ENCODE assay signal across 8 mouse cellular contexts in the genomic region with DNA sequence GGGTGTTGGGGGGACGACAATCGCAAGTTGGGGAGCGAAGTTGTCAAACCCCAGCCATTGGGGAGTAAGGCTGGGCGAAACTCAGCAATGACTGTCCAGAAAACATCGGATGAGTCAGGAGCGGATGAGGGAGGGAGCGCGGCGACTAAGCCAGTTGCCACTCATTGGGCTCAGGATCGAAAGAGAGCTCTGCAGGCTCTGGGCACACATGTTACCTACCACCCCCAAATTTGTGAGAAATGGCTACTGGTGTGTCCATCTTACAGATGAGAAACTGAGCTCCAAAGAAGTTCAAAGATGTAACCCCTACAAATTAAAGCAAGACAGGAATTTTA. TPM values are rescaled to one million over a fixed set of nuclear protein-coding genes. Genes with fewer than 3 reads are reported as not detected.
DNase-seq lines count a peak whose midpoint lies in the region; ATAC-seq and TF ChIP-seq lines count a peak whose summit lies in the region.

No protein-coding gene starts in this region.

- peak overlapping the region; percentile 89 for H3K4me3 ChIP-seq in heart, embryonic 10.5 days
- H3K4me3 ChIP-seq in C2C12 (ENCODE audit: insufficient read depth, poor library complexity, severe bottlenecking): peak overlapping the region; percentile 88
- peak overlapping the region; percentile 74 for H3K4me3 ChIP-seq in forebrain, embryonic 13.5 days
- peak overlapping the region; percentile 46 to 56 for H3K4me3 ChIP-seq in liver, embryonic 14.5 days (ENCODE audit: insufficient read depth in 1 of 2, low read depth in 2 of 2, low read length in 2 of 2)

- peaks cover 12% of the 10 kb centered on the region for H3K36me3 ChIP-seq in heart, embryonic 10.5 days
- peaks cover 16% of the 10 kb centered on the region for H3K36me3 ChIP-seq in C2C12 (ENCODE audit: control insufficient read depth, insufficient read depth)
- 0 out of 2 replicates have a peak, but pooled peaks cover 2% of the 10 kb centered on the region for H3K36me3 ChIP-seq in forebrain, embryonic 13.5 days (ENCODE audit: poor library complexity, severe bottlenecking)
- H3K36me3 ChIP-seq in liver, embryonic 14.5 days (replicated peaks; ENCODE audit: control insufficient read depth, insufficient read depth, low read depth): no peaks in the 10 kb centered on the region

- peaks cover 59% of the 10 kb centered on the region for H3K79me2 ChIP-seq in C2C12 (ENCODE audit: control insufficient read depth, insufficient read depth)

- no peaks in the 10 kb centered on the region for H3K9me3 ChIP-seq in heart, embryonic 10.5 days
- H3K9me3 ChIP-seq in forebrain, embryonic 13.5 days (replicated peaks): no peaks in the 10 kb centered on the region
- no peaks in the 10 kb centered on the region for H3K9me3 ChIP-seq in liver, embryonic 14.5 days (ENCODE audit: control insufficient read depth, low read length)

- H3K9ac ChIP-seq in forebrain, embryonic 13.5 days: peak overlapping the region; percentile 91
- H3K9ac ChIP-seq in liver, embryonic 14.5 days (replicated peaks): no peak overlapping the region

- ATAC-seq in forebrain, embryonic 13.5 days: no peak
- ATAC-seq in liver, embryonic 14.5 days (ENCODE audit: insufficient read depth): peak; percentile 32; the same call in 1 of the 2 replicates

- intact Hi-C loops in left cerebral cortex, postnatal 14 days (cut with DNase I): no loop called here

- peaks cover 43% of the 10 kb centered on the region for H3K79me3 ChIP-seq in C2C12 (ENCODE audit: low read depth)

- TF ChIP-seq EP300 in liver, embryonic 14.5 days (IDR thresholded peaks at IDR 0.05; ENCODE audit: low read depth): no peak

- H3ac ChIP-seq in C2C12 (ENCODE audit: control insufficient read depth, insufficient read length, low read depth): peak overlapping the region; percentile 92

- WGBS in heart, embryonic 10.5 days: under 1% methylated on average over 10 of the region's 10 CpGs
- WGBS in forebrain, embryonic 13.5 days: under 1% methylated on average over 10 of the region's 10 CpGs
- WGBS in liver, embryonic 14.5 days (ENCODE audit: insufficient replicate concordance): under 1% methylated on average over 10 of the region's 10 CpGs

- peaks cover 68% of the 10 kb centered on the region for H3K4me1 ChIP-seq in heart, embryonic 10.5 days
- peaks cover 17% of the 10 kb centered on the region for H3K4me1 ChIP-seq in forebrain, embryonic 13.5 days
- peaks cover 0 to 5% of the 10 kb centered on the region in 2 experiments; a peak in 2 of 4 replicates for H3K4me1 ChIP-seq in liver, embryonic 14.5 days (replicated peaks; ENCODE audit: control insufficient read depth in 2 of 2, insufficient read depth in 2 of 2, low read length in 1 of 2)

- TF ChIP-seq CTCF in C2C12 (IDR thresholded peaks at IDR 0.05; ENCODE audit: control insufficient read depth, insufficient read depth, insufficient read length): no peak
- no peak for TF ChIP-seq CTCF in liver, embryonic 14.5 days (IDR thresholded peaks at IDR 0.05; ENCODE audit: low read depth)

- peaks cover 9% of the 10 kb centered on the region; the same call in 1 of the 2 replicates for H3K27me3 ChIP-seq in heart, embryonic 10.5 days (ENCODE audit: insufficient read depth, poor library complexity, severe bottlenecking)
- no peaks in the 10 kb centered on the region for H3K27me3 ChIP-seq in C2C12 (ENCODE audit: control insufficient read depth, insufficient read depth, insufficient read length)
- H3K27me3 ChIP-seq in forebrain, embryonic 13.5 days: peaks cover 18% of the 10 kb centered on the region
- peaks cover 15% of the 10 kb centered on the region for H3K27me3 ChIP-seq in liver, embryonic 14.5 days (ENCODE audit: control insufficient read depth, insufficient read depth, low read length)

- H3K4me2 ChIP-seq in forebrain, embryonic 13.5 days: peak overlapping the region; percentile 90
- peak overlapping the region; percentile 60 for H3K4me2 ChIP-seq in liver, embryonic 14.5 days (ENCODE audit: low read depth)

- no peak for DNase-seq in heart, embryonic 10.5 days (ENCODE audit: low spot score)
- DNase-seq in heart, postnatal 4 days: no peak
- DNase-seq in liver, embryonic 14.5 days (ENCODE audit: low read depth in 3 of 3, low spot score in 3 of 3): no peak
- DNase-seq in left cerebral cortex, postnatal 14 days (ENCODE audit: low spot score in 2 of 2): no peak
- DNase-seq in spleen, postnatal 14 days (ENCODE audit: low spot score in 2 of 2): no peak
- no peak for DNase-seq in right cerebral cortex, postnatal 25 days

- peak overlapping the region; percentile 98 for H3K27ac ChIP-seq in heart, embryonic 10.5 days
- H3K27ac ChIP-seq in forebrain, embryonic 13.5 days: no peak overlapping the region
- H3K27ac ChIP-seq in liver, embryonic 14.5 days: no peak overlapping the region

TF ChIP-seq in C2C12, 6 proteins besides CTCF, POLR2A, EP300 and RAD21:
- TF ChIP-seq MAX (IDR thresholded peaks at IDR 0.05) (no peak), MYOD1 (IDR thresholded peaks at IDR 0.05; ENCODE audit: control insufficient read depth, insufficient read length, low read depth) (no peak), MYOG (IDR thresholded peaks at IDR 0.05; ENCODE audit: control insufficient read depth, extremely low read depth, insufficient read length) (no peak), CEBPB (IDR thresholded peaks at IDR 0.05; ENCODE audit: low read depth) (no peak)

RNA-seq across cellular contexts. Expression of gene Capn2, which starts 0.2 kb away (rescaled TPM):
- polyA plus RNA-seq in heart, embryonic 10.5 days (2016; fragmentation: Nextera tagmentation; extraction: Ambion mirVana): 96.0 and 107 TPM in 2 replicates
- total RNA-seq in heart, postnatal 4 days (2021): 10 to 100 TPM; 86.6 to 89.9 TPM
- polyA plus RNA-seq in C2C12 (2012; fragmentation: generic; extraction: Trizol): 171 TPM
- 63.8 and 65.1 TPM in 2 replicates for polyA plus RNA-seq in forebrain, embryonic 13.5 days (2015; fragmentation: Nextera tagmentation; extraction: Ambion mirVana)
- polyA plus RNA-seq in liver, embryonic 14.5 days (2012; rRNA removed): 6.5 and 9.8 TPM in 2 replicates
- 13.6 and 16.4 TPM in 2 replicates for polyA plus RNA-seq in liver, embryonic 14.5 days (2014; fragmentation: Nextera tagmentation; extraction: Ambion mirVana)
- 10 to 100 TPM; 55.6 to 59.4 TPM for total RNA-seq in left cerebral cortex, postnatal 14 days (2021)

RNA-seq across cellular contexts. Expression of gene Capn8, which starts 47.2 kb away (rescaled TPM):
- polyA plus RNA-seq in heart, embryonic 10.5 days (2016; fragmentation: Nextera tagmentation; extraction: Ambion mirVana): 0.05 TPM in 1 of 2 replicates, not detected in the other
- not detected for total RNA-seq in heart, postnatal 4 days (2021)
- not detected for polyA plus RNA-seq in C2C12 (2012; fragmentation: generic; extraction: Trizol)
- polyA plus RNA-seq in forebrain, embryonic 13.5 days (2015; fragmentation: Nextera tagmentation; extraction: Ambion mirVana): 0.10 and 0.16 TPM in 2 replicates
- polyA plus RNA-seq in liver, embryonic 14.5 days (2012; rRNA removed): 0.01 TPM in 1 of 2 replicates, not detected in the other
- polyA plus RNA-seq in liver, embryonic 14.5 days (2014; fragmentation: Nextera tagmentation; extraction: Ambion mirVana): not detected in 2 replicates
- total RNA-seq in left cerebral cortex, postnatal 14 days (2021): under 1 TPM in 1 of 2 experiments, not detected in 1; 0.13 TPM
